Mouse (Mus musculus): ENCODE data around the gene Chordc1. TPM values are rescaled to one million over a fixed set of nuclear protein-coding genes. Genes with fewer than 3 reads are reported as not detected.

The Chordc1 gene
- total and polyA plus RNA-seq, 2 experiments from 2014 or later, result 40.2 to 60.9 TPM

DNA sequence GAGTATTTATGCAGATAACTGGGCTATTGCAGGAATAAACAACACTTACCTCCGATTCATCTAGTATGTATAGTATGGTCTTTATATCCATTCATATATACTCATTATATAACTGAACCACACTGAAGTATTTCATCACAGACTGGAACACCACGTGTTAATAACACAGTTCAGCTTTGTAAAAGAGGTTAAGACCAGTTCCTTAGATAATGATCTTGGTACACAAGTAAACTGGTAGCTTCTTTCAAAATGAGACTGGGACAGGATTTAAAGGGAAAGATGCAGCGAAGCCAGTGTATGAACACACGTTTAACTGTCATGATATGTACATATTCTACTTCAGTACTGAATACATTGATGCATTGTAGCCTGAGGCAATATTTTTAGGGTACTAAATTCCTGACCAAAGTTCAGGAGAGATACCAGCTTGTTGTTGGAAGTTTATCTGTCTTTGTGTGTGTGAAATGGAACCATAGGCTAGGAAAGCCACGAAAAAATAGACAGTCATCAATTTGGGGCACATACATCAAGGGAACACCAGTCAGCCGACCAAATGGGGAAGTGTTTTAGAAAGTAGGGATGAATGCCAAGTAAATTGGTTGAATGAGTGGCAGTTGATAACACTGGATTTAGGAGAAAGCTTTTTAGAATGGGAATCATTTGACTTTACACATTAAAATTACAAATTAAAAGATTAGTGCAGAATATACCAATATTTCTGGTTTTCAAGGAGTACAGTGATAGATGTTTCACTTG is 1.3 kb downstream of the Chordc1 start:
- Histone ChIP-seq H3K36me3 (ENCODE audit: insufficient read depth) (peaks cover 7% of the 10 kb centered on the region), H3K9me3 (ENCODE audit: low read length) (no peaks in the 10 kb centered on the region), H3K9ac (peak overlapping the region; percentile 96), H3K27ac (ENCODE audit: low read depth, low read length) (no peak overlapping the region; the same call in 1 of the 2 replicates), H3K4me2 (ENCODE audit: low read depth) (peak overlapping the region; percentile 79), H3K27me3 (ENCODE audit: insufficient read depth, low read length) (no peaks in the 10 kb centered on the region), H3K4me1 (ENCODE audit: insufficient read depth) (peaks cover 13% of the 10 kb centered on the region; the same call in 1 of the 2 replicates), H3K4me3 (ENCODE audit: low read depth, low read length) (peak overlapping the region; percentile 93)
- no peak for ATAC-seq
- TF ChIP-seq CTCF (IDR thresholded peaks at IDR 0.05; ENCODE audit: low read depth), result no peak
- DNase-seq, result no peak
- WGBS, result 48% methylated on average over 6 of the region's 6 CpGs

GRCm38 (mm10) chr9:18298301-18298700 is 6.4 kb downstream of the Chordc1 start:
- H3K36me3 ChIP-seq (ENCODE audit: insufficient read depth), result peaks cover 42% of the 10 kb centered on the region
- no peak for TF ChIP-seq CTCF (IDR thresholded peaks at IDR 0.05; ENCODE audit: low read depth)
- H3K27me3 ChIP-seq (ENCODE audit: insufficient read depth, low read length), result no peaks in the 10 kb centered on the region
- ATAC-seq (no peak), DNase-seq (no peak)
- no peak overlapping the region for H3K4me3 ChIP-seq (ENCODE audit: low read depth, low read length)
- H3K4me2 ChIP-seq (ENCODE audit: low read depth), result no peak overlapping the region
- H3K27ac ChIP-seq (ENCODE audit: low read depth, low read length), result no peak overlapping the region
- no peak overlapping the region for H3K9ac ChIP-seq
- WGBS, result 92% methylated on average over 6 of the region's 6 CpGs
- no peaks in the 10 kb centered on the region for H3K9me3 ChIP-seq (ENCODE audit: low read length)
- H3K4me1 ChIP-seq (ENCODE audit: insufficient read depth), result peaks cover 9% of the 10 kb centered on the region; the same call in 1 of the 2 replicates

DNA sequence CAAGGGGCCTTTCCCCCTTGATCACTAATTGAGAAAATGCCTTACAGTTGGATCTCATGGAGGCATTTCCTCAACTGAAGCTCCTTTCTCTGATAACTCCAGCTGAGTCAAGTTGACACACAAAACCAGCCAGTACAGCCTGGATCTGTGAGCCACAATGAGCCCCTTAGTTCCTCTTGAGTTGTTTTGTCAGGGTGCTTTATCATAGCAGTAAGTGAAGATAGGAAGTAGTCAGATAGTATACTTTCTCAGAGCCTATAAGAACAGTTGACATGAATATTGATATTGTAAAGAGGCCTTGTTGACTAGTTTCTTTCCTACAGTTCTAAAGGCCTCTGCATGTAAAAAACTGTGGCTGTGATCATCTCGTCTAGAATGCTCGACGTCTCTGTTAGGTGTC is 28.1 kb downstream of the Chordc1 start:
- ATAC-seq, result no peak
- no peak for DNase-seq
- Histone ChIP-seq H3K27ac (ENCODE audit: low read depth, low read length) (no peak overlapping the region), H3K9me3 (ENCODE audit: low read length) (no peaks in the 10 kb centered on the region), H3K4me3 (ENCODE audit: low read depth, low read length) (no peak overlapping the region), H3K4me1 (ENCODE audit: insufficient read depth) (no peaks in the 10 kb centered on the region), H3K4me2 (ENCODE audit: low read depth) (no peak overlapping the region), H3K9ac (no peak overlapping the region), H3K27me3 (ENCODE audit: insufficient read depth, low read length) (no peaks in the 10 kb centered on the region), H3K36me3 (ENCODE audit: insufficient read depth) (no peaks in the 10 kb centered on the region)
- 97% methylated on average over 3 of the region's 3 CpGs for WGBS
- no peak for TF ChIP-seq CTCF (IDR thresholded peaks at IDR 0.05; ENCODE audit: low read depth)

Other genes with a start within 250 kb of the Chordc1 start
- gene Naalad2, start 110.9 kb downstream of the Chordc1 start, total RNA-seq (2014; rRNA removed), result 1.7 TPM in 2 replicates
- gene Naalad2, start 110.9 kb downstream of the Chordc1 start, polyA plus RNA-seq (2015; fragmentation: Nextera tagmentation; extraction: Ambion mirVana), result 0.55 and 0.86 TPM in 2 replicates
- not detected in 2 replicates for gene Ubtfl1, start 112.3 kb downstream of the Chordc1 start, total RNA-seq (2014; rRNA removed)
- not detected in 2 replicates for gene Ubtfl1, start 112.3 kb downstream of the Chordc1 start, polyA plus RNA-seq (2015; fragmentation: Nextera tagmentation; extraction: Ambion mirVana)
- not detected in 2 replicates for gene Mbd3l2, start 138.5 kb downstream of the Chordc1 start, total RNA-seq (2014; rRNA removed)
- 0.15 TPM in 1 of 2 replicates, not detected in the other for gene Mbd3l2, start 138.5 kb downstream of the Chordc1 start, polyA plus RNA-seq (2015; fragmentation: Nextera tagmentation; extraction: Ambion mirVana)
- 39.6 and 60.1 TPM in 2 replicates for gene Zfp558, start 186.1 kb downstream of the Chordc1 start, total RNA-seq (2014; rRNA removed)
- 22.8 and 26.0 TPM in 2 replicates for gene Zfp558, start 186.1 kb downstream of the Chordc1 start, polyA plus RNA-seq (2015; fragmentation: Nextera tagmentation; extraction: Ambion mirVana)
- not detected in 2 replicates for gene Mbd3l1, start 186.2 kb downstream of the Chordc1 start, total RNA-seq (2014; rRNA removed)
- gene Mbd3l1, start 186.2 kb downstream of the Chordc1 start, polyA plus RNA-seq (2015; fragmentation: Nextera tagmentation; extraction: Ambion mirVana), result not detected in 2 replicates

All from forebrain, postnatal 0 days (tissue).